Mouse (Mus musculus) layer of hippocampus, postnatal 10 days (tissue): ENCODE results near the gene Bin2. TPM values are rescaled to one million over a fixed set of nuclear protein-coding genes. Genes with fewer than 3 reads are reported as not detected.
"Not testable (repeated sequence)": the region's sequence is repeated elsewhere in the genome, so short reads cannot be mapped to it uniquely, and the experiment has no call there.

Source experiments
- DNase-seq, 2 experiments: peaks; one replicate each; pipeline ENCODE4 v3.0.0; 2021; ENCODE audit warnings: low spot score in 2 of 2
- total RNA-seq, 2 experiments: library from RNA; stranded (reverse); gene quantifications; 2 replicates each; pipeline ENCODE4 v1.2.3; 2021

The Bin2 gene
- total RNA-seq, 2 experiments from 2014 or later, result 3.9 to 4.8 TPM

DNA sequence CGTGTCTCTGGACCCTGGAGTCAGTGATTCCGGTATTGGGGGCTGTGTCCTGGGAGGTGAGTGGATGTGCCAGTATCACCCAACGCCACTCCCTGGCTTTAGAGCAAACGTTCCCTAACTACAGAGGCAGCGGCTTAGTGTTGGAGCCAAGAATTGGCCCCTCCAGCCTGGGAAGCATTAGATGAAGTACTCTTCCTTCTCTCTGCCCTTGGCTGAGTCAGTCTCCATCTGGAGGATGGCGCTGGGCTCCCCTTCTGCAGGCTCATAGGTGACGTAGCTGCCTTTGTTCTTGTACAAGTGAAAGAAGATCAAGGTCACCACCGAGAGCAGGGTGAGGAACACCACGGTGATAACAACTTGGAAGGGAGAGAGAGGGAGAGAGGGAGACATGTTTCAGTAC lies 47.7 kb downstream of the Bin2 start:
- not testable (repeated sequence) for DNase-seq

DNA sequence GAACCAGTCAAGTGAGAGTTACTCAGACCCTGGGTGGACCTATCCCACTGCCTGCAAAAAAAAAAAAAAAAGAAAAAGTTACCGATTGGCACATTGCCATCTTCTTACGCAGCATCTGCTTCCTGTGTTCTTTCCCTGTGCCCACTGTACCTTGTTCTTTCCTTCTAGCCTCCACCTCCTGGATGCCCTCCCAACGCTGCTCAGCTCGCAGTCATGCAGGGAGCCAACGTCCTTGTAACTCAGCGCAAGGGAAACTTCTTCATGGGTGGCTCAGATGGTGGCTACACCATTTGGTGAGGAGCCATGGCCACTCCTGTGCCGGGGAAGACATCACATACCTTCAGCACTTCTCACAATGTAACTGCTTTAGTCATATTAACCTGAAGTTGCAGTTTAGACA lies 50.2 kb downstream of the Bin2 start:
- no peak for DNase-seq

DNA sequence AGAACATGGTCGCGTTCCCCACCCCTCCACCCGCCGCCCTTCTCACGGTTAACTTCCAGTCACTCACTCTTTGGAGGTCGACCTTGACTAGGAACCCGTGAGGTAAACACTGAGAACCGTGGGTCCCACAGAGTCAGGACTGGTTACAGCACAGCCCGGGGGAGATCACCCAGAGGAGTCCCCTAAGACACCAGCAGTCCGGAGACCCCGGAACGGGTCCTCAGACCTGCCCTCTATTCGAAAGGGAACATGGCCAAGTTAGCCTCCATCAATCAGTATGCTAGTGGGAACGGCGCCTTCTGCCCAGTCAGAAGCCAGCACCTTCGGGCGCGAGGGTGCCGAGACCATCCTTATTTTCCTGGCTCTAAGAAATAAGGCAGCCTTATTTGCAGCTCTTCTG lies 53.1 kb downstream of the Bin2 start:
- no peak for DNase-seq

DNA sequence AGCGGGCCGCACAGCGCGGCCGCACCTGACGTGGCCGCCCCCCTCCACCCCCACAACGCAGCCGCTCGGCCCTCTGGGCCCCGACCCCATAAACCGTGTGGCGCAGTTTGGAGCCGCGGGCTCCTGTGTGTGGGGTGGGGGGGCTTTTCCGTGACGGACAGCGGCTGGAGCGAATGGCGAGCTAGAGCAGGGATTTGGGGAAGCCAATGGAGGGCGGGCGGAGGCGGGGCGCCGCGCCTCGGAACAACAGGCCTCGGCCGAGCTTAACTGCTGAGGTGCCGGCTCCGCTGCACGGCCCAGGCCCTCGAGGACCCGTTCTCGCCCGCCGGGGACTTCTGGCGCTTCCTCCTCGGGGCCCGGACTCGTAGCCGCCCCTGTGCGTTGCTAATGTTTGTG lies 53.5 kb downstream of the Bin2 start:
- DNase-seq, result peak; percentile 88 to 92

DNA sequence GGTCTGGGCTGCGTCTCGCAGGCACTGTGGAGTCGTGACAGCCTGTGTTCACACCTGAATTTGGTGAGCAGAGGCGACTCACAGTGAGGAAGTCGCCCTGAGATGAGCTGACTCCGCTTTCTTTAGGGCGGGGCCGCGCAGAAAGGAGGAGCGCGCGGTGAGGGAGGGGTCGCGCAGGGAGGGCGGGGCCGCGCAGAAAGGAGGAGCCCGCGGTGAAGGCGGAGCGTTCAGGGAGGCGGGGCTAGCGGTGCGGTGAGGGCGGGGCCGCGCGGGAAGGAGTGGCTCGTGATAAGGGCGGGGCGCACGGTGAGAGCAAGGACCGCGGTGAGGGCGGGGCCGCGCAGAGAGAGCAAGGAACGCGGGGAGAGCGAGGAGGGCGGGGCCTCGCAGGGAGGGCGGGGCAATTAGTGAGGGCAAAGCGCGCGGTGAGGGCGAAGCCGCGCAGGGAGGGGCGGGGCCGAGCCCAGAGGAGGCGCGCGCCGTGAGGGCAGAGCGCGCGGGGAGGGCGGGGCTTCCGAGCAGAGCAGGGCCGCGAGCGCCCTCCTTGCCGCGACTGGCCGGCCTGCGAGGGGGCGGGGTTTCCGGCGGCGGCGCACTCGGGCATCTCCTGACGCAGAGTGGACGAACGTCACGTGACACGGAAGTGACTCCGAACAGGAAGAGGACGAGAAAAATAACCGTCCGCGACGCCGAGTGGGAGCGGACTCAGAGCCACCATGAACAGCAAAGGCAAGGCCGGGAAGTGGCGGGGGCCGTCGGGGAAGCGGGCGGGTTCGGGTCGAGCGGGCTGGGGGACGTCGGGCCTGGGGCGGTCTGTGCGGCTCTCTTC lies 54.1 kb downstream of the Bin2 start, which contains the start of gene Dazap2:
Gene Dazap2, plus strand, starts transcription at position 354 of the 829 bp plus-strand sequence.
- DNase-seq, result peak; percentile 97 to 98

DNA sequence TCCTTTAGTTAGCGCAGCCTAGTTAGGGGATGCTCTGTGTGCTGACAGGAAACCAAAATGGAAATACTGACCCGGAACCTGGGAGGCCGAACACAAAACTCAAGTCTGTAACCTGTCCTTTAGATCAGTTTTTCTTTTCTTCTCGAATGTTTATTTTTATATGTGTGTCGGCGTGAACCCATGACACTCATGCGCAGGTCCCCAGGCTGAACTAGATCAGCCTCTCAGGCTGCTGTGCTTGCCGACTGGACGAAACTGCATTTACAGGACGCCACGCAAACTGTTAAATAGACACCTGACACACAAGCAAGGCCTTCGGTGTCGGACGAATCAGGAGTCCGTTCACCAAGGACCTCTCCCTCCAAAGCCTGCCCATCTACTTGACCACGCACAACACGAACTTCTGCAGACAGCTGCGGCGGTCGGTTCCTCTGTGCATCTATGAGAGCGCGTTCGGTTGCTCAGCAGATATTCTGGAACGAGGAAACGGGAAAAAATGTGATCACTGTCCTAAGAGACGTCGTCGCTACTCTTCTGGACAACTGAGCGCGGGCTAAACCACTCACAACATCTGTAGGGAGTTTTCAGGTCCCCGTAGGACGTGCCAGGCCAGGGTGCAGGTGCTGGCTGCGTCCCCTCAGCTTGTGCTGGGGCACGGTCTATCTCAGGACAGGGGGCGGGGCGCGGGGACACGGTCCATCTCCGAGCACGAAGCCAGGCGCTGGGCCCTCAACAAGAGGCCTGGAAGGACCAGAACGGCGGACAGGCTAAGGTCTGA lies 54.9 kb downstream of the Bin2 start:
- peak in 1 of 2 experiments; percentile 64 for DNase-seq

DNA sequence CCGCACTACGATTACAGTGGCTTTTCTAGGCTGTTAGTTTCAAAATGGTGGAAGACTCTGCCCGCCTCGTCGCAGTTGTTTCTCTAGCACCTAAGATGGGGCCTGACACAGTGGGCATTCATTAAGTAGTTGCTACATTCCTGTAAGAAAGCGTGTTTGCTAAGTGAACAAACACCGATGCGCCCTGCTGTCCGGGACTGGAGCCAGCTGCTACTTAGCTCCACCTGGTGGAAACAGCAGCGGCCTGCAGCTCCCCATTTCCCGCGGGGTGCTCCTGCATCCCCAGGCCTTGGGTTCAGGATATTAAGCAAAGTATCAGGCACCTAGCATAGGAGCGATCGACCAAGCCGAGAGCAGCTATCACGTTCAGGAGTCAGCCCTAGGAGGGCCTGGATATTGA lies 55.8 kb downstream of the Bin2 start:
- DNase-seq, result peak; percentile 86 to 88

DNA sequence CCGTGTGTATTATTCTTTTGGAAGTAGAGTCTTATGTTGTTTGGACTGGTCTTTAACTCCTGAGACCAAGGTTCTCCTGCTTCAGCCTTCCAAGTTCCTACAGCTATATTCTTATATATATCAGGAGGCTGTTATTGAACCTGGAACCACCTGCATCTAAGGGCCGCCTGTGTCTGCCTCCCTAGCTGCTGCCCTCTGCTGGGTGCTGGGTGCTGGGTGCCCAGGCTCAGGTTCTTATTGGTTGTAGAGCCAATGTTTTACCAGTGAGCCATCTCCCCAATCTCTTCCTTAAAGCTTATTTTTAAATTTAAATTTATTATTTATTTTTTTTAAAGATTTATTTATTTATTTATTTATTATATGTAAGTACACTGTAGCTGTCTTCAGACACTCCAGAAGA lies 56.9 kb downstream of the Bin2 start:
- no peak for DNase-seq

DNA sequence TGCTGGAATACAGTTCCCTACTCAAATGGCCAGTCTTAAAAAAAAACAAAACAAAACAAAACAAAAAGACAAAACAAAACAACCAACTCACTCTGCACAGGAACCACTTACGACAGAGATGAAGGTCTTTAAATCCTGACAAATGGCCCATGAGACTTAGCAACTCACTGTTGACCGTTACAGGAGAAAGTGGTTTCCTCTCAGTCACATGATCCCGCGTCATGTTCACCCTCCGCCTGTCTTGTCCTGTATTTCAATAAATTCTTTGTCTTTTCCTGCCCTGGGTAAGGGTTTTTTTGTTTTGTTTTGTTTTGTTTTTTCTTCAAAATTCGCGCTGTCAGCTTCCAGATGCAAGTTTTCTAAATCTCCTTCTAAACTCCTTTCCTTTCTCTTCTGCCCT lies 57.4 kb downstream of the Bin2 start:
- no peak for DNase-seq

DNA sequence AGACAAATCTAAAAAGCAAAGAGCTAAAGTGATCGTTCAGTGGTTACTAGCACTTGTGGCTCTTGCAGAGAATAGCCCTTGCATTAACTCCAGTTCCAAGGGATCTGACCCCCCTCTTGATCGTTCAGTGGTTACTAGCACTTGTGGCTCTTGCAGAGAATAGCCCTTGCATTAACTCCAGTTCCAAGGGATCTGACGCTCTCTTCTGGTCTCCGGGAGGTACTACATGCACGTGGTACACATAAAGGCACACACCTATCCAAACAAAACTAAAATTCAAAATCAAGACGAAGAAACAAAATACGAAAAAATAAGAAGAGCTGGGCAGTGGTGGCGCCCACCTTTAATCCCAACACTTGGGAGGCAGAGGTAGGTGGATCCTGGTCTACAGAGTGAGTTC lies 62.7 kb downstream of the Bin2 start:
- not testable (repeated sequence) for DNase-seq

DNA sequence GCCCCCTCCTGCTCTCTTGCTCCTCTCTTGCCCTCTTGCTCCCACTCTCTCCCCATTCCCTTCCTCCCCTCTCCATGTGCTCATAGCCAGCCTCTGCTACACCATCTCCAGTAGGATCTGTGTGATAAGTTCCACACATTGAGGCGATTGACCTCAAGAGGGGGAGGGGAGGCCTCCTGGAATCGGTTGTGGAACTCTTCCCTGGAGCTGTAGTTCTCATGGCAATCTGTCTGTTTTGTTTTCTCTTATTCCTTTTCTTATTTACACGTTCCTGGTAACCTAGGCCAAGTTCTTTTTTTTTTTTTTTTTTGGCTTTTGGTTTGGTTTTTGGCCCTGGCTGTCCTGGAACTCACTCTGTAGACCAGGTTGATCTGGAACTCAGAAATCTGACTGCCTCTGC lies 67.7 kb downstream of the Bin2 start:
- no peak for DNase-seq

DNA sequence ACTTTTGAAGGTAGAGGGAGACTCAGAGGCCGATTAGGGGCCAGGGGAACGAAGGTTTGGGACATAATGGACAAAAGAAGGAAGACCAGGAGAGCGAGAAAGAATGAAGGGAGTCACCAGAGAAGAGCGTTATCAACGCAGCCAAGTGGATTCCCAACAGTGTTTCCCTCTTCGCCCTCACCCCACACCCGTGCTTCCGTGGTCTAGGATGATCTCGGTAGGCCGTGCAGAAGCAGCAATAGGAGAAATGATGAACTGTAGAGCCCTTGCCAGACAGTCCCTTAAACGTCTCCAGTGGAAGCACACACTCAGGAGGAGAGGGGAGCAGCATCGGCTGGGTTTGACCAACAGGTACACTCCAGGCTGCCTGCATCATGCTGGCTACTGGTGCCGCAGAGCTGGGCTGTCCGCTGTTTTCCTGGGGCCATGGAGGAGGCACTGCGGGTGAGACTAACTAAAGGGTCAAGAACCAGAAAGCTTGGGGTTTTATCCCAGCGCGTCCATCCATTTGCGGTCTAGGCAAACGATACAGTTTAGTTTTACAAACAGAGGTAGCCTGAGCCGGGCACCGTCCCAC lies 68.6 kb downstream of the Bin2 start:
- no peak for DNase-seq

DNA sequence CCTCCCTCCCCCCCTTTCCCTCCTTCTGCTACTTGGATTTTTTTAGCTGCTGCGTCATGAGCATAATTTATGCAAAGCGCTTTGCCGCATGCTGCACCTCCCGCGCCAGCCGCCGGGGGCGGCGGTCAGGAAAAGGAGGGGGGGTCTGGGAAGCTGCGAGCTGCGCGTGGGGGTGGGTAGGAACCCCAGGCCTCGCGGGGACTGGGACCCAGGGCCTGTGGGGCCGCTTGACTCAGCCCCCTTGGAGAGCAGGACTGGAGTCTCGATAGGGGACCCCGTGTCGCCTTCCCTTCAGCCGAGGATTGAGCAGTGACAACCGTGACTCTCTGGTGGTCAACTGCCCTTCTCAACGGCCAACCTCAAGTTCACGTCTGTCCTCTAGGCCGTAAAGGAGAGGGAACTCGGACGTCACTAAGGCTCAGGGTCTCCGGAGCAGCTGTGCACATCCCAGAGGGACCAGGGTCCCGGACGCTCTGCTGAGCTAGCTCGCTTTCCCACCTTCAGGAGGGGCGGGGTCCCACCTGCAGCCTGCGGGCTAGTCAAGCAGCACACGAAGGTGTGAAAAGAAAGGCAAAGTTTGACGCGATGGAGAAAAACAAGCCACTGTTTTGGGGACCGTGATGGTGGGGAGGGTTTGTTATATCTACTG lies 69.2 kb downstream of the Bin2 start:
- DNase-seq, result peak; percentile 79 to 82

DNA sequence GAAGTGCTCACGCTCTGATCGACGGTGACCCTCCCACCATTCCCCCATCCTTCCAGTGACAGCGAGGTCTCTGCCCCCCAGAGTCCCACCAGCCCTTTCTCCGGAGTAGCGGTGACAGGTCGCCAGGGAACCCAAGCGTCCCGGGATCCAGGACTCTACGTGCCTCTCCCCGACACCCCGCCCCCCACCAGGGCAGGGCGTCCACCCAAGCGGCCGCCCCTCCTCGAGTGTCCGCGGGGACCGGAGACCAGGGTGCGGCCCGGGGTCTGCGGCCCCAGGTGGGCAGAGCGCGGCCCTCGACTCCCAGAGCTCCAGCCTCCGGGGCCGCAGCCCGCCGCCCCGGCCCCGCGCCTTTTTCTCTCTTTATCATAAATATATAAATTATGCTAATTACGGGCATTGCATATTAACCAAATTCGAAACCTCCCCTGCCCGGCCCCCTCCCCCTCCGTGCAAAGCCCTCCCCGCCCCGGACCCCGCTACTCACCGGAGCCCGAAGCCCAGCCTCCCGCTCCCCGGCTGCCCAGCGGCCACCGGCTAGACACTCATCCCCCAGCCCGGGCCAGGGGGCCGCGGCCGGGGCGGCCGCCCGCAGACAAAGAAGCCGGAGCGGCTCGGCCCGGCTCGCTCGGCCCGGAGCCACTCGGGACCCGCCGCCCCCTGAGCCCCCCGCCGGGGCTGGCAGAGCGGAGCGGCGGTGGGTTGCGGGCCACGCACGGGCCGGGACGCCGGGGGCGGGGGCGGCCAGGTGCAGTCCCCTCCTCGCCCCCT lies 69.9 kb downstream of the Bin2 start, which contains the start of gene Pou6f1:
Gene Pou6f1, minus strand, starts transcription at position 709 of the 771 bp plus-strand sequence.
- peak; percentile 44 to 65 for DNase-seq

DNA sequence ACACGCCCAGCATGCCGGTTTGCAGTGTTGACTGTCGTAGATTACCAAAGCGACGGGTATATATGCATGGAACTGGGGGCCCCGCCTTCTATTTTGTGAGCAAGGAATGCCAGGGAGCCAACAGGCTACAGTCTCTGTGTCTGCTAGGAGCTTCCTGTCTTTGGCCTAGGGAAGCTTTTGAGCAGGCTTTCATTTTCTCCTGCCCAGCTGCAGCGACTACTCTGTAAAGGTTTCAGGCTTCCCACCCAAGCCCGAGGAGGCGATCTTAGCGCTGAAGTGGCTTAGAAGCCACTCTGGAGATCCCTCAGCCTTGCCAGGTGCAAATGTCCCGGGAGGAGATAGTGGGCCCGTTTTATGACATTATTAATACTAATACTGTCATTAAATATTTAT lies 70.5 kb downstream of the Bin2 start:
- peak; percentile 28 to 46 for DNase-seq

DNA sequence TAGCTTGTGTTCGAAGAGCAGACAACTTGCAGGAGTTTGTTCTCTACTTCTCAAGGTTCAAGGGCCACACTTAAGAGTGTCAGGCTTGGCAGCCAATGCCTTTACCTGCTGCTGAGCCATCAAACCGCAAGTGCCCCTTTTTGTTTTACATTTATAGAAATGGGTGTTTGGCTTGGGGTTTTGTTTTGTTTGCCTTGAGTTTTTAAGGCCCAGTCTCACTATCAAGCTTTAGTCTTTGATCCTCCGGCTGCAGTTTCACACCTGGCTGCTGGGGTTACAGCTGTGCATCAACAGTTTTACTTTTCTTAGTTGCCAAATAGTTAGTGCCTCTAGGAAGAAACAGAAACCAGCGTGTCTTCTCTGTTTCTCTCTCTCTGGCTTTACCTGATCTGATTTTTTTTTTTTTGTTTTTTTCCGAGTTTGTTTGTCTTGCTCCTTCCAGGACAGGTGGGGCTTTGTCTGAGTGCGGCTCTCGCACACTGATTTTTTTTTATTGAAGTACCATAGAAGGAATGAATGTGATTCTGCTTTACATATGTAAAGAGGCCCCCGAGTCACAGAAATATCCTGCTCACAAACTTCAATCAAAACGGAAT lies 71.0 kb downstream of the Bin2 start:
- no peak for DNase-seq

DNA sequence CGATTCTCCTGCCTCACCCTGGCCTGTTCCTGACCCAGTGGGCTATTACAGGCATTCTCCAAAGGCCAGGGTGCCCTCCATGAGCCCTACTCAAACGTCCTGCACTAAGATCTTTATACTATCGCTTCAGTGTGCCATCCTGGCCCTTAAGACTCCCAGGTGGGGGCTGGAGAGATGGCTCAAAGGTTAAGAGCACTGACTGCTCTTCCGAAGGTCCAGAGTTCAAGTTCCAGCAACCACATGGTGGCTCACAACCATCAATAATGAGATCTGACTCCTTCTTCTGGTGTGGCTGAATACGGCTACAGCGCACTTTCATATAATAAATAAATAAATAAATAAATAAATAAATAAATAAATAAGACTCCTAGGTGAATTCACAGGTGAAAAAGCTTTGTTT lies 76.5 kb downstream of the Bin2 start:
- DNase-seq, result no peak
